Mouse (Mus musculus) brain, embryonic 14.5 days (tissue): ENCODE measurements at regions not wholly inside any gene's neighbourhood (a gene's known extent, or its start where the extent isn't known, plus 50 kb on each side); places are given as distances from the start of the nearest gene placed in this dataset.

Experiments used
- CTCF ChIP-seq: fragments of 200-500 bp; IDR thresholded peaks from 2 replicates; pipeline ENCODE4 v1.5.1; 2012; ENCODE audit warnings: inconsistent platforms, mild to moderate bottlenecking, moderate library complexity, borderline replicate concordance; ENCODE audit not compliant: insufficient read depth, insufficient read length; ENCODE audit errors: extremely low read depth
- POLR2A ChIP-seq: fragments of 200-500 bp; IDR thresholded peaks from 2 replicates; pipeline ENCODE4 v1.6.1; 2012; ENCODE audit warnings: mild to moderate bottlenecking, inconsistent platforms, borderline replicate concordance; ENCODE audit not compliant: poor library complexity, insufficient read depth, insufficient read length, severe bottlenecking; ENCODE audit errors: extremely low read depth

GRCm38 (mm10) chr5:119052354-119052996, 492.0 kb downstream of the Med13l start:
- TF ChIP-seq CTCF = no peak
- no peak for TF ChIP-seq POLR2A
